Mouse (Mus musculus): Measurements from ENCODE around the gene Ofd1. TPM values are rescaled to one million over a fixed set of nuclear protein-coding genes. Genes with fewer than 3 reads are reported as not detected.

Gene Ofd1
- total RNA-seq (2021): 1 to 10 TPM; 8.0 to 9.3 TPM
- long read RNA-seq, experiment 1, full-length matches to known transcripts: 6 of 9 reads
- long read RNA-seq, experiment 1, partial matches to known transcripts: 2 of 9 reads
- long read RNA-seq, experiment 1, other reads (novel, unspliced or antisense): 1 of 9 reads
- long read RNA-seq, experiment 2, full-length matches to known transcripts: 10 of 14 reads
- long read RNA-seq, experiment 2, partial matches to known transcripts: 2 of 14 reads
- long read RNA-seq, experiment 2, other reads (novel, unspliced or antisense): 2 of 14 reads

GRCm38 (mm10) chrX:166440616-166441063, at the start of gene Ofd1:
Gene Ofd1, minus strand, starts transcription at chrX:166440704.
- peak; percentile 76 to 86 for DNase-seq (ENCODE audit: low spot score in 2 of 2)

GRCm38 (mm10) chrX:166479365-166479983, 39.0 kb upstream of the Ofd1 start, which contains the start of gene Rab9:
Gene Rab9, minus strand, starts transcription at chrX:166479867.
- peak; percentile 85 to 93 for DNase-seq (ENCODE audit: low spot score in 2 of 2)

GRCm38 (mm10) chrX:166478631-166479364, 38.3 kb upstream of the Ofd1 start:
- DNase-seq (ENCODE audit: low spot score in 2 of 2): no peak

GRCm38 (mm10) chrX:166477393-166477792, 36.9 kb upstream of the Ofd1 start:
- DNase-seq (ENCODE audit: low spot score in 2 of 2): no peak

GRCm38 (mm10) chrX:166472612-166473011, 32.1 kb upstream of the Ofd1 start:
- DNase-seq (ENCODE audit: low spot score in 2 of 2): no peak

- no peak for DNase-seq (ENCODE audit: low spot score in 2 of 2)
Observed at GRCm38 (mm10) chrX:166468321-166468720, 27.8 kb upstream of the Ofd1 start.

- DNase-seq (ENCODE audit: low spot score in 2 of 2): no peak
Observed at GRCm38 (mm10) chrX:166455525-166455924, 15.0 kb upstream of the Ofd1 start.

GRCm38 (mm10) chrX:166454331-166454730, 13.8 kb upstream of the Ofd1 start:
- no peak for DNase-seq (ENCODE audit: low spot score in 2 of 2)

- DNase-seq (ENCODE audit: low spot score in 2 of 2): no peak
Observed at GRCm38 (mm10) chrX:166453532-166453931, 13.0 kb upstream of the Ofd1 start.

GRCm38 (mm10) chrX:166444552-166444951, 4.0 kb upstream of the Ofd1 start:
- DNase-seq (ENCODE audit: low spot score in 2 of 2): no peak

- peak in 1 of 2 experiments; percentile 16 for DNase-seq (ENCODE audit: low spot score in 2 of 2)
Observed at GRCm38 (mm10) chrX:166440036-166440615, 378 bp downstream of the Ofd1 start, which contains the start of gene Trappc2. Gene Trappc2, plus strand, starts transcription at chrX:166440574.

- DNase-seq (ENCODE audit: low spot score in 2 of 2): no peak
Observed at GRCm38 (mm10) chrX:166434812-166435211, 5.7 kb downstream of the Ofd1 start.

- no peak for DNase-seq (ENCODE audit: low spot score in 2 of 2)
Observed at GRCm38 (mm10) chrX:166416196-166416595, 24.3 kb downstream of the Ofd1 start.

GRCm38 (mm10) chrX:166407865-166408264, 32.6 kb downstream of the Ofd1 start:
- no peak for DNase-seq (ENCODE audit: low spot score in 2 of 2)

- DNase-seq (ENCODE audit: low spot score in 2 of 2): no peak
Observed at GRCm38 (mm10) chrX:166393753-166394152, 46.8 kb downstream of the Ofd1 start.

- DNase-seq (ENCODE audit: low spot score in 2 of 2): no peak
Observed at GRCm38 (mm10) chrX:166386656-166387055, 53.8 kb downstream of the Ofd1 start.

- peak in 1 of 2 experiments; percentile 7 for DNase-seq (ENCODE audit: low spot score in 2 of 2)
Observed at GRCm38 (mm10) chrX:166384935-166385334, 55.6 kb downstream of the Ofd1 start.

- no peak for DNase-seq (ENCODE audit: low spot score in 2 of 2)
Observed at GRCm38 (mm10) chrX:166383606-166384005, 56.9 kb downstream of the Ofd1 start.

GRCm38 (mm10) chrX:166378652-166379051, 61.9 kb downstream of the Ofd1 start:
- DNase-seq (ENCODE audit: low spot score in 2 of 2): no peak

- no peak for DNase-seq (ENCODE audit: low spot score in 2 of 2)
Observed at GRCm38 (mm10) chrX:166376681-166377328, 63.7 kb downstream of the Ofd1 start.
